ENCODE assay signal across 25 mouse cellular contexts in the genomic region with DNA sequence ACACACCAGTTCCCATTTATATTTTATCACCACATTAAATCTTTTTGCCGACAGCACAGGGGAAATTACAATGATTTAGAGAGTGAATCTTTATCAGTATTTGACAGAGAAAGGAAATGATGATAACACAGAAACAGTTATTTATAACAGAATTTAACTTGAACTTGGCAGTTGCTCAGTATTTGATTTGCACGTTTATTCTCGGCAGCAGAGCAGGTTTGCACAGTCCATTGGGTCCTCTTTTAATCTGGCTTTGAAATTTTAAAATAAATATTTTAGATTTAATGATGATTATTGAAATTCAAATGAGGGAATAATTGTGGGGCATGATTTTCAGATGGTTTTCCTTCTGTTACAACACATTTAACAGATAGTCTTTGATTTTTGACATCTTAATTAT.
DNase-seq lines count a peak whose midpoint lies in the region; ATAC-seq and TF ChIP-seq lines count a peak whose summit lies in the region.
"Had no signal": no experiment of that assay in that cellular context is flagged by ENCODE, and none has a peak within 500 bp of the region (broad histone marks: within the 10 kb centered on the region; RNA-seq: fewer than 3 reads in every experiment).

No protein-coding gene starts in this region.

- WGBS in kidney, postnatal 0 days, result 42% methylated on average over 3 of the region's 3 CpGs

- TF ChIP-seq CTCF in kidney, postnatal 0 days (IDR thresholded peaks at IDR 0.05; ENCODE audit: low read depth), result no peak

- H3K9me3 ChIP-seq in kidney, postnatal 0 days (replicated peaks; ENCODE audit: low read length), result no peaks in the 10 kb centered on the region
- H3K9me3 ChIP-seq: embryonic facial prominence, embryonic 13.5 days; forebrain, embryonic 12.5 days; hindbrain, embryonic 12.5 days; hindbrain, embryonic 15.5 days had no signal

- no peak overlapping the region for H3K4me2 ChIP-seq in kidney, postnatal 0 days (ENCODE audit: low read length)
- H3K4me2 ChIP-seq: embryonic facial prominence, embryonic 13.5 days; forebrain, embryonic 12.5 days; heart, embryonic 11.5 days; hindbrain, embryonic 12.5 days; hindbrain, embryonic 15.5 days had no signal

- no peak overlapping the region for H3K27ac ChIP-seq in kidney, postnatal 0 days
- H3K27ac ChIP-seq: embryonic facial prominence, embryonic 10.5 days; embryonic facial prominence, embryonic 13.5 days; forebrain, embryonic 12.5 days; gastrocnemius, adult 2 months; hindbrain, embryonic 12.5 days; hindbrain, embryonic 15.5 days had no signal

- ATAC-seq in kidney, postnatal 0 days (replicated peaks; ENCODE audit: low FRiP score, low read depth), result no peak
- ATAC-seq: CD4-positive, CD25-positive, alpha-beta regulatory T cell, adult 4 months; forebrain, postnatal 0 days had no signal

- H3K27me3 ChIP-seq in kidney, postnatal 0 days (ENCODE audit: insufficient read depth, low read length), result no peaks in the 10 kb centered on the region
- H3K27me3 ChIP-seq: embryonic facial prominence, embryonic 13.5 days; forebrain, embryonic 12.5 days; hindbrain, embryonic 12.5 days; hindbrain, embryonic 15.5 days had no signal

- H3K4me1 ChIP-seq in kidney, postnatal 0 days (replicated peaks; ENCODE audit: insufficient read depth, low read length), result no peaks in the 10 kb centered on the region
- H3K4me1 ChIP-seq: embryonic facial prominence, embryonic 10.5 days; embryonic facial prominence, embryonic 13.5 days; forebrain, embryonic 12.5 days; hindbrain, embryonic 12.5 days; hindbrain, embryonic 15.5 days had no signal

- no peaks in the 10 kb centered on the region for H3K36me3 ChIP-seq in kidney, postnatal 0 days (ENCODE audit: insufficient read depth, low read length)
- H3K36me3 ChIP-seq: embryonic facial prominence, embryonic 10.5 days; embryonic facial prominence, embryonic 13.5 days; forebrain, embryonic 12.5 days; hindbrain, embryonic 12.5 days; hindbrain, embryonic 15.5 days had no signal

- no peak overlapping the region for H3K4me3 ChIP-seq in kidney, postnatal 0 days (replicated peaks; ENCODE audit: low read depth, low read length)
- H3K4me3 ChIP-seq: embryonic facial prominence, embryonic 10.5 days; embryonic facial prominence, embryonic 13.5 days; erythroblast, embryonic 14.5 days; forebrain, embryonic 12.5 days; gastrocnemius, adult 2 months; hindbrain, embryonic 12.5 days; hindbrain, embryonic 15.5 days had no signal

- no peak overlapping the region for H3K9ac ChIP-seq in kidney, postnatal 0 days (ENCODE audit: low read depth, low read length)
- H3K9ac ChIP-seq: embryonic facial prominence, embryonic 13.5 days; forebrain, embryonic 12.5 days; forebrain, postnatal 0 days; hindbrain, embryonic 12.5 days; hindbrain, embryonic 15.5 days had no signal

- DNase-seq in kidney, postnatal 0 days (ENCODE audit: low spot score), result peak; percentile 32
- DNase-seq in kidney, postnatal 10 days, result no peak
- peak; percentile 17 for DNase-seq in layer of hippocampus, adult 9-11 months
- no peak for DNase-seq in layer of hippocampus, postnatal 25 days (ENCODE audit: extremely low spot score in 1 of 2, low spot score in 1 of 2)
- DNase-seq in brain, adult 2 months (ENCODE audit: low read depth, low spot score), result peak; percentile 12
- peak; percentile 5 for DNase-seq in telencephalon, adult 2 months (ENCODE audit: low read depth, low spot score)
- DNase-seq: adrenal gland, adult 2 months; adrenal gland, postnatal 14 days; cerebellum, adult 11-12 months; cerebellum, adult 8-10 months; cerebellum, postnatal 10 days; cerebellum, postnatal 36 days; embryo, embryonic 11 days; forebrain, postnatal 0 days; gastrocnemius, adult 2 months; gastrocnemius, postnatal 14 days; heart, adult 11 months had no signal

Comparison
In these comparisons a context has a peak if more than half of its experiments do, and no peak if none do; other contexts are left out.
1. DNase-seq: peak in kidney, postnatal 0 days (single experiment), layer of hippocampus, adult 9-11 months (single experiment), brain, adult 2 months (single experiment) and telencephalon, adult 2 months (single experiment); none in kidney, postnatal 10 days (single experiment) and layer of hippocampus, postnatal 25 days (0 of 2).